Mouse (Mus musculus) midbrain, embryonic 13.5 days (tissue): ENCODE data around the gene Vmn1r2. TPM values are rescaled to one million over a fixed set of nuclear protein-coding genes. Genes with fewer than 3 reads are reported as not detected.
"Not testable (repeated sequence)": the region's sequence is repeated elsewhere in the genome, so short reads cannot be mapped to it uniquely, and the experiment has no call there.

ENCODE experiments used
- ATAC-seq: fragments of 200-750 bp; cut with Nextera tagmentation; 2 replicates; pipeline ENCODE4 v1.8.0; 2017; ENCODE audit warnings: mild to moderate bottlenecking, moderate TSS enrichment, moderate library complexity
- H3K27ac ChIP-seq: fragments of 300-500 bp; sonication (generic); 2 replicates; pipeline ENCODE4 v1.5.1; 2015; ENCODE audit warnings: inconsistent platforms, mild to moderate bottlenecking, moderate library complexity
- H3K27me3 ChIP-seq: fragments of 300-500 bp; sonication (generic); 2 replicates; pipeline ENCODE4 v1.6.1; 2015; ENCODE audit warnings: mild to moderate bottlenecking, inconsistent platforms
- H3K36me3 ChIP-seq: fragments of 300-500 bp; sonication (generic); 2 replicates; pipeline ENCODE4 v1.6.1; 2015; ENCODE audit warnings: mild to moderate bottlenecking, inconsistent platforms
- H3K4me1 ChIP-seq: fragments of 300-500 bp; sonication (generic); replicated peaks from 2 replicates; pipeline ENCODE4 v1.6.1; 2015; ENCODE audit warnings: inconsistent platforms
- H3K4me2 ChIP-seq: fragments of 300-500 bp; sonication (generic); replicated peaks from 2 replicates; pipeline ENCODE4 v1.6.1; 2015; ENCODE audit warnings: moderate library complexity, mild to moderate bottlenecking, inconsistent platforms
- H3K4me3 ChIP-seq: fragments of 300-500 bp; sonication (generic); replicated peaks from 2 replicates; pipeline ENCODE4 v1.5.1; 2015; ENCODE audit warnings: mild to moderate bottlenecking, inconsistent platforms
- H3K9ac ChIP-seq: fragments of 300-500 bp; sonication (generic); replicated peaks from 2 replicates; pipeline ENCODE4 v1.6.1; 2015; ENCODE audit warnings: mild to moderate bottlenecking, inconsistent platforms
- H3K9me3 ChIP-seq: fragments of 300-500 bp; sonication (generic); 2 replicates; pipeline ENCODE4 v1.6.1; 2016; ENCODE audit warnings: mild to moderate bottlenecking, inconsistent platforms
- WGBS: fragments of 180-500 bp; shearing (Covaris S2); methylation state at CpG from one replicate; pipeline ENCODE4 v1.1.7; 2015; 5-methylcytosine and 5-hydroxymethylcytosine counted together
- polyA plus RNA-seq: library from polyadenylated mRNA; unstranded; fragments of >200 nt; fragmentation: Nextera tagmentation; extraction: Ambion mirVana; gene quantifications from 2 replicates; pipeline ENCODE4 v1.2.1, GENCODE M21; 2015

Gene Vmn1r2
- polyA plus RNA-seq, result not detected in 2 replicates

DNA sequence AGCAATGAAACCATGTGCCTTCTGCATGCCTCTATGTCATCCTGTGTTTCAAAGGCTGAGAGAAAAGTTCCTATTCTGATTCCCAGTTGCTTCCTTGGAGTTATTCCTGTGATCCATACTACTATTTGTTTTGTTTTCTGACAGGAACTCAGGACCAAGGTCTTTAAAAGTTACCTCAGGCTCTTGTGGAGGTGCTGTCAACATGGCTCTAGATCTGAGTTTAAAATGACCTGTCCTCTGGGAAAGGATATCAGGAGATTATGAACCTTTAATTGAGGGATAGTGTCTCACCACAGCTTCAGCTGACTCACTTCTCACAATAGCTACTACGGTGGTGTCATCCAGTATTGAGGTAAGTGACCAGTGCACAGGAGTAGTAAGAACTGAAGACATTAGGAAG is at the start of gene Vmn1r2:
TSS of gene Vmn1r2 (plus strand) at position 301 of the 400 bp plus-strand sequence.
- not testable (repeated sequence) for H3K4me3 ChIP-seq, H3K4me1 ChIP-seq, H3K36me3 ChIP-seq, H3K9ac ChIP-seq, ATAC-seq, H3K27ac ChIP-seq, H3K4me2 ChIP-seq, H3K27me3 ChIP-seq
- H3K9me3 ChIP-seq, result peaks cover 21% of the 10 kb centered on the region
- WGBS, result no CpG with 5 or more reads among the region's 1 CpGs

DNA sequence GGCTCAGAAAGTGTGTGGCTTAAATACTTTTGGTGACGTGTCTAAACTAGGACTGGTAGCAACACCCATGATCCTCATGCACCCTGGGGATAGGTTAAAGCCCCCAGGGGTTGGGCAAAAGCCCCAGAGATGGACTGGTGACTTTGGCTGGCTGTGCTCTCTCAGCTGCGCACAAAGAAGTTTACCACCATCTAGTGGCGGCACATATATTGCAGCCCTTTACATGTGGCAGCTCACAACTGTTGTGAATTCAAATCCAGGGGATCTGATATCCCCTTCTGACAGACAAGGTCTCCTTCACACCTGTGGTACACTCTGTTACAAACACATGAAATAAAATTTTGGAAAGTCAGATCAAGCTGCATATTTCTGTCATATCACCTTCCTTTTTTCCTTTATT is 19.2 kb upstream of the Vmn1r2 start:
- not testable (repeated sequence) for H3K4me2 ChIP-seq, H3K27me3 ChIP-seq, H3K27ac ChIP-seq, H3K4me1 ChIP-seq, H3K36me3 ChIP-seq, H3K9ac ChIP-seq, H3K4me3 ChIP-seq, H3K9me3 ChIP-seq, ATAC-seq
- WGBS, result 6% methylated on average over 2 of the region's 3 CpGs

DNA sequence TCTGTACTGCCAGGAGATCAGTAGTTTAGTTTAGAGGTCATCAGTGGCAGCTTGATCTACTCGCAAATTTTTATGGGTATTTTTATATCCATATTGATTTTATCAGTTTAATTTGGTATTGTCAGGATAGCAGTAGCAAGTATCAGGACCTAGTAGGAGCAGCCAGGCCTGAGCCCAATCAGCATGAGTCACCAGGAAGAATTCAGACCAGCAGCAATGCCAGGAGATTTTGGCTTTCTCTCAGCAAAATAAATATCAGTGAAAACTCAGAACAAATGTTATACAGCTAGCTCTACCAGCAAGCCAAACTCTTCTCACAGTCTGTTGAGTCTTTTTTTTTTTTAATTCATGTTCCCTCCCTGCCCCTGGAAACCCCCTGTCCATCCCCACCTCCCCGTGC is 13.8 kb upstream of the Vmn1r2 start:
- not testable (repeated sequence) for H3K4me1 ChIP-seq, ATAC-seq, H3K27ac ChIP-seq, H3K27me3 ChIP-seq, H3K9me3 ChIP-seq, H3K4me3 ChIP-seq, H3K9ac ChIP-seq, H3K4me2 ChIP-seq, H3K36me3 ChIP-seq
- 76% methylated on average over 2 of the region's 2 CpGs for WGBS

GRCm38 (mm10) chr4:3164429-3164828 is 2.7 kb upstream of the Vmn1r2 start:
- H3K4me3 ChIP-seq, H3K27ac ChIP-seq, H3K9ac ChIP-seq, H3K36me3 ChIP-seq, H3K4me2 ChIP-seq, ATAC-seq, H3K4me1 ChIP-seq, H3K27me3 ChIP-seq: not testable (repeated sequence)
- H3K9me3 ChIP-seq, result peaks cover 21% of the 10 kb centered on the region

DNA sequence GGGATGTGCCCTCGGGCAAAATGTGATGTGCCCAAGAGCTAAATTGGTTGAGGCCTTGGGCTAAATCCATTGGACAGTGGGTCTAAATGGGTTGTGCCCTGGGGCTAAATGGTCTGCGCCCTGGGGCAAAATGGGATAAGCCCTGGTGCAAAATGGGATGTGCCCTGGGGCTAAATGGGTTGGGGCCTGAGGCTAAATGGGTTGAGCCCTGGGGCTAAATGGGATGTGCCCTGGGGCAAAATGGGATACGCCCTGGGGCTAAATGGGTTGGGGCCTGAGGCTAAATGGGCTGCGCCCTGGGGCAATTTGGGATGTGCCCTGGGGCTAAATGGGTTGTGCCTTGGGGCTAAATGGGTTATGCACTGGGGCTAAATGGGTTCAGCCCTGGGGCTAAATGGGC is 2.1 kb upstream of the Vmn1r2 start:
- WGBS, result 95% methylated on average over 4 of the region's 4 CpGs
- Histone ChIP-seq H3K27ac (no peak overlapping the region), H3K9ac (no peak overlapping the region), H3K4me2 (no peak overlapping the region), H3K27me3 (no peaks in the 10 kb centered on the region), H3K36me3 (no peaks in the 10 kb centered on the region), H3K9me3 (peaks cover 21% of the 10 kb centered on the region), H3K4me3 (no peak overlapping the region), H3K4me1 (no peaks in the 10 kb centered on the region)
- ATAC-seq, result no peak

GRCm38 (mm10) chr4:3174586-3174985 is 7.5 kb downstream of the Vmn1r2 start:
- not testable (repeated sequence) for H3K27ac ChIP-seq

GRCm38 (mm10) chr4:3175756-3176155 is 8.6 kb downstream of the Vmn1r2 start:
- not testable (repeated sequence) for H3K36me3 ChIP-seq, H3K27ac ChIP-seq, H3K4me3 ChIP-seq, H3K4me2 ChIP-seq, H3K9ac ChIP-seq, H3K4me1 ChIP-seq, H3K27me3 ChIP-seq, ATAC-seq
- WGBS, result 92% methylated on average over 7 of the region's 8 CpGs
- peaks cover 41% of the 10 kb centered on the region for H3K9me3 ChIP-seq

More at GRCm38 (mm10) chr4:3174586-3174985, 7.5 kb downstream of the Vmn1r2 start:
- not testable (repeated sequence) for H3K4me3 ChIP-seq, H3K9ac ChIP-seq, H3K27me3 ChIP-seq, ATAC-seq, H3K4me1 ChIP-seq, H3K4me2 ChIP-seq, H3K36me3 ChIP-seq
- peaks cover 31% of the 10 kb centered on the region for H3K9me3 ChIP-seq
- WGBS, result 75% methylated on average over 4 of the region's 4 CpGs

- not testable (repeated sequence) for H3K9ac ChIP-seq, ATAC-seq, H3K4me3 ChIP-seq, H3K4me1 ChIP-seq, H3K36me3 ChIP-seq, H3K4me2 ChIP-seq, H3K27me3 ChIP-seq, H3K27ac ChIP-seq
- H3K9me3 ChIP-seq, result peaks cover 46% of the 10 kb centered on the region
- WGBS, result 88% methylated on average over 6 of the region's 6 CpGs
Measured at GRCm38 (mm10) chr4:3176195-3176594, 9.1 kb downstream of the Vmn1r2 start.

GRCm38 (mm10) chr4:3176746-3177490 is 9.8 kb downstream of the Vmn1r2 start:
- not testable (repeated sequence) for H3K27me3 ChIP-seq, H3K4me1 ChIP-seq, H3K27ac ChIP-seq, H3K4me2 ChIP-seq, H3K4me3 ChIP-seq, ATAC-seq, H3K36me3 ChIP-seq, H3K9ac ChIP-seq
- 87% methylated on average over 10 of the region's 10 CpGs for WGBS
- H3K9me3 ChIP-seq, result peaks cover 49% of the 10 kb centered on the region

- not testable (repeated sequence) for H3K9ac ChIP-seq, H3K4me2 ChIP-seq, H3K36me3 ChIP-seq, H3K27ac ChIP-seq, H3K4me1 ChIP-seq, H3K4me3 ChIP-seq, H3K27me3 ChIP-seq, ATAC-seq
- 87% methylated on average over 1 of the region's 1 CpGs for WGBS
- H3K9me3 ChIP-seq, result peaks cover 13% of the 10 kb centered on the region
Measured at GRCm38 (mm10) chr4:3185258-3185657, 18.1 kb downstream of the Vmn1r2 start, which contains the start of gene Vmn1r3. TSS of gene Vmn1r3 (minus strand) at chr4:3185358.

DNA sequence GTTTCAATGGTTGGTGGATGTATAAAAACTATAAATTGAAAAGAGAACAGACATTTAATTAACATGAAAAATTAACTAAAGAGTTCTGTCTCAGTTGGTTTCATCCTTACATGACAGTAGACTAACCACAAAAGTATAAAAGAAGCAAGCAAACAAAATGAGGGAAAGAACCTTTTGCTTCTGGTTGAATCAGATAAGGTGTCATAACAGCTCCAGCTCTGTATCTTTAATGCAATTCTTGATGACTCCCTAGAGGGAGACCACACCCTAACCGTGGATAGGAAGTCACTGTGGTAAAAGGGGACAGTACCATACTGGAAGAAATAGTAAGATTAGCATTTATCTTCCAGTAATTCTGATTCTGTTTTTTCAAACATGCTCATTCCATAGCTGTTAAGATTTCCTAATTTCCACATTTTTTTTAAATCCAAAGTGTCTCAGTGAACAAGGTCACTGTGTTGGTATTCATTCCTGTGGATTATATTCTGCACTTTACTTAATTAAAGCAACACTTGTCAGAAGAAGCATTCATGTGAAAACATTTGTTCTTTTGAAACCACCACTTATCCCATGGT is 42.6 kb downstream of the Vmn1r2 start:
- H3K4me1 ChIP-seq, H3K4me3 ChIP-seq, H3K36me3 ChIP-seq, H3K9ac ChIP-seq, H3K9me3 ChIP-seq, H3K27me3 ChIP-seq, ATAC-seq, H3K4me2 ChIP-seq, H3K27ac ChIP-seq: not testable (repeated sequence)
- WGBS, result 73% methylated on average over 1 of the region's 1 CpGs

GRCm38 (mm10) chr4:3213349-3213748 is 46.2 kb downstream of the Vmn1r2 start:
- H3K36me3 ChIP-seq, H3K4me2 ChIP-seq, H3K9ac ChIP-seq, H3K4me1 ChIP-seq, H3K27ac ChIP-seq, H3K9me3 ChIP-seq, H3K27me3 ChIP-seq, ATAC-seq, H3K4me3 ChIP-seq: not testable (repeated sequence)
- WGBS, result 87% methylated on average over 3 of the region's 4 CpGs

DNA sequence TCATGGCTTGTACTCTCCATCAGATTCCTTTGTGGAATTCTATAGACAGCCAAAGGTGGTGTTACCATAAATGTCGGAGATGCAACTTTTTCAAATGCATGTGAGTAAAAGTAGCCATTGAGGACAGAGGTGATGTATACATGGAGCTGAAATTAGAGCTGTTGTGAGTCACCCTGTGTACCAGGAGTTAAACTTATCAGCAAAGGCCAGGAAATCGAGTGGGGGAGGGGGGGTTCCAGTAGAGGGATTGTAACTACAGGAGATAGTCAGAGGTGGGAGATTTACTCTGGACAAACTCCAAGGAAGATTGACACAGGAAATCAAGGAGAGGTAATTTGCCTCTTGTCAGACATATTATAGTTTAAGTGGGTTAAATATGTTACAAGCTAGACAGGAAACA is 49.3 kb downstream of the Vmn1r2 start:
- not testable (repeated sequence) for H3K4me3 ChIP-seq, H3K27ac ChIP-seq, ATAC-seq, H3K4me1 ChIP-seq, H3K9ac ChIP-seq, H3K27me3 ChIP-seq, H3K4me2 ChIP-seq, H3K9me3 ChIP-seq, H3K36me3 ChIP-seq
- WGBS, result 71% methylated on average over 2 of the region's 2 CpGs
